Mouse (Mus musculus) limb, embryonic 14.5 days (tissue): ENCODE data around the gene Fan1. TPM values are rescaled to one million over a fixed set of nuclear protein-coding genes. Genes with fewer than 3 reads are reported as not detected.

Experiments
- ATAC-seq: fragments of 200-750 bp; cut with Nextera tagmentation; 2 replicates; pipeline ENCODE4 v1.8.0; 2017; ENCODE audit warnings: low read depth, moderate number of reproducible peaks, moderate TSS enrichment; ENCODE audit not compliant: low FRiP score
- DNase-seq: peaks from one replicate; pipeline ENCODE4 v3.0.0-alpha.2; 2015; ENCODE audit warnings: low spot score
- H3K27ac ChIP-seq: fragments of 300-500 bp; sonication (generic); replicated peaks from 2 replicates; pipeline ENCODE4 v1.5.1; 2014; ENCODE audit warnings: low read depth, mild to moderate bottlenecking, low read length, moderate library complexity, mixed read lengths
- H3K27me3 ChIP-seq: fragments of 300-500 bp; sonication (generic); 2 replicates; pipeline ENCODE4 v1.6.1; 2014; ENCODE audit warnings: low read length, mixed read lengths; ENCODE audit not compliant: control insufficient read depth, insufficient read depth
- H3K36me3 ChIP-seq: fragments of 300-500 bp; sonication (generic); 2 replicates; pipeline ENCODE4 v1.6.1; 2014; ENCODE audit warnings: mild to moderate bottlenecking, low read length, moderate library complexity, mixed read lengths; ENCODE audit not compliant: control insufficient read depth, insufficient read depth
- H3K4me1 ChIP-seq: fragments of 300-500 bp; sonication (generic); 2 replicates; pipeline ENCODE4 v1.6.1; 2014; ENCODE audit warnings: antibody characterized with exemption, low read length, mixed read lengths; ENCODE audit not compliant: control insufficient read depth, insufficient read depth
- H3K4me2 ChIP-seq: fragments of 300-500 bp; sonication (generic); replicated peaks from 2 replicates; pipeline ENCODE4 v1.6.1; 2014; ENCODE audit warnings: low read depth, mild to moderate bottlenecking, low read length, moderate library complexity; ENCODE audit not compliant: severe bottlenecking
- H3K4me3 ChIP-seq: fragments of 300-500 bp; sonication (generic); replicated peaks from 2 replicates; pipeline ENCODE4 v1.5.1; 2014; ENCODE audit warnings: low read length
- H3K9ac ChIP-seq: fragments of 300-500 bp; sonication (generic); 2 replicates; pipeline ENCODE4 v1.6.1; 2014; ENCODE audit warnings: mild to moderate bottlenecking, low read depth, low read length, moderate library complexity; ENCODE audit not compliant: severe bottlenecking
- H3K9me3 ChIP-seq: fragments of 300-500 bp; sonication (generic); 2 replicates; pipeline ENCODE4 v1.6.1; 2016; ENCODE audit warnings: low read length; ENCODE audit not compliant: control insufficient read depth
- POLR2A ChIP-seq: fragments of 200-500 bp; IDR thresholded peaks from 2 replicates; pipeline ENCODE4 v1.8.0; 2012; ENCODE audit warnings: inconsistent platforms, mild to moderate bottlenecking, moderate library complexity, borderline replicate concordance; ENCODE audit not compliant: insufficient read depth, insufficient read length; ENCODE audit errors: extremely low read depth
- WGBS: fragments of 180-500 bp; shearing (Covaris S2); extraction: QIAGEN DNeasy Blood & Tissue Kit; methylation state at CpG from one replicate; pipeline ENCODE4 v1.1.7; 2014; 5-methylcytosine and 5-hydroxymethylcytosine counted together
- polyA plus RNA-seq, 2 experiments: library from polyadenylated mRNA; depleted of rRNA in 1 of 2; stranded (reverse) in 1 of 2; unstranded in 1 of 2; fragments of >200 nt; fragmentation: Nextera tagmentation in 1 of 2; extraction: Ambion mirVana in 1 of 2; gene quantifications; 2 replicates each; pipeline versions ENCODE4 v1.2.1 to v1.2.3; 2012 to 2014

The Fan1 gene
- polyA plus RNA-seq, 2 experiments, result 4.7 to 5.1 TPM

DNA sequence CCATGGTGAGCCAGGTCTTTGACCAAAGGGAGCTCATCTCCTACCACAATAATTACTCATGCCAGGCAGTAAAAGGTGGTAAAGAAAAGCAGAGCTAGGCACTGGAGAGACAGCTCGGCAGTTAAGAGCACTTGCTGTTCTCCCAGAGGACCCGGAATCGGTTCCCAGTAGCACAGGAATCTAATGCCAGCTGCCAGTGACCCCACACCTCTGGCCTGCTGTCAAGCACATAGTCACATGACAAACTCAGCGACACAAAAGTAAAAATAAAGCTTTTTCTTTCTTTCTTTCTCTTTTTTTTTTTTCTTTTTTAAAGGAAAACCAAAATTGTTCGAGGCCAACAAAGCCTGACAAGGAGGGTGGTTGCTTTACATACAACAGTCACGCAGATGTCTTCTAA lies 4.1 kb downstream of the Fan1 start:
- Histone ChIP-seq H3K4me3 (no peak overlapping the region), H3K4me2 (no peak overlapping the region), H3K4me1 (peaks cover 5% of the 10 kb centered on the region; the same call in 1 of the 2 replicates), H3K9ac (no peak overlapping the region), H3K36me3 (peaks cover 52% of the 10 kb centered on the region), H3K27me3 (no peaks in the 10 kb centered on the region), H3K27ac (no peak overlapping the region), H3K9me3 (no peaks in the 10 kb centered on the region)
- 88% methylated on average over 6 of the region's 6 CpGs for WGBS
- DNase-seq, result no peak
- TF ChIP-seq POLR2A, result no peak
- no peak for ATAC-seq

DNA sequence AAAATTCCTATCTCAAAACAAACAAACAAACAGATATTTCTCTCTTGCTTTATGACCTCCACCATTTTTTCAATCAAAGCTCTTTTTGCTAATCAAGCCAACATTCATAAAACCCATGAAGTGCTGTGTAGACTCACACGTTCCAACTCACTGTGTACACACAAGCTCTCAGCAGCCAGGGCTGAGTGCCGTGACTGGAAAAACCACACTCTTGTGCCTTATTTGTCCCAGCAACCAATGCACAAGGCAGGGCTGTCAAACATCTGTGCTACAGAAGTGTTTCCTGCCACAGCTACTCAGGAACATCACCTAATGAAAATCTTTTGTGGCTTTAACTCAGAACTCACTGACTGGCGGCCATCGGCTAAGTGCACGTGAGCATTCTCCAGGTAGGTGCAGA lies 8.0 kb downstream of the Fan1 start:
- Histone ChIP-seq H3K27ac (no peak overlapping the region), H3K36me3 (peaks cover 86% of the 10 kb centered on the region), H3K9ac (no peak overlapping the region), H3K27me3 (no peaks in the 10 kb centered on the region), H3K4me2 (no peak overlapping the region), H3K4me1 (no peaks in the 10 kb centered on the region), H3K9me3 (no peaks in the 10 kb centered on the region), H3K4me3 (no peak overlapping the region)
- ATAC-seq (no peak), DNase-seq (no peak)
- no peak for TF ChIP-seq POLR2A
- 90% methylated on average over 5 of the region's 5 CpGs for WGBS

DNA sequence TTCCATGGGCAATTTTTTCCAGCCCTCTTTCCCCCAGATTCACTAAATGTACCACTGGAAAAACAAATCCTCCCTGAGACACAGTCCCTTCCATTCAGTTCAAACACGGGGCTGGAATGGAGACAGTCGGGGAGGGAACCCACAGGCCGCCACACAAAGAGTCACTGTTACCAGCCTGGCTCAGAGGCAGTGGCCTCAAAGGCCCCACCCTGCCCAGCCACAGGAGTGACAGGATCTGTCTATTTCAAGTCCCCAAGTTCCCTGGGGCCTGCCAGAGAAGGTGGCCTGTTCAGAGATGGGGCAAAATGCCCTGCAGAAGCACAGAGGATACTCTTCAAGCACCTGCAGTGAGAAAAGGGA lies 13.3 kb downstream of the Fan1 start:
- Histone ChIP-seq H3K27ac (peak overlapping the region; percentile 81), H3K9me3 (no peaks in the 10 kb centered on the region), H3K36me3 (peaks cover 82% of the 10 kb centered on the region), H3K4me2 (no peak overlapping the region), H3K4me3 (no peak overlapping the region), H3K27me3 (no peaks in the 10 kb centered on the region), H3K4me1 (0 out of 2 replicates have a peak, but pooled peaks cover 3% of the 10 kb centered on the region), H3K9ac (no peak overlapping the region)
- DNase-seq, result peak; percentile 23
- 76% methylated on average over 3 of the region's 3 CpGs for WGBS
- ATAC-seq, result peak; percentile 63; the same call in 1 of the 2 replicates
- no peak for TF ChIP-seq POLR2A

DNA sequence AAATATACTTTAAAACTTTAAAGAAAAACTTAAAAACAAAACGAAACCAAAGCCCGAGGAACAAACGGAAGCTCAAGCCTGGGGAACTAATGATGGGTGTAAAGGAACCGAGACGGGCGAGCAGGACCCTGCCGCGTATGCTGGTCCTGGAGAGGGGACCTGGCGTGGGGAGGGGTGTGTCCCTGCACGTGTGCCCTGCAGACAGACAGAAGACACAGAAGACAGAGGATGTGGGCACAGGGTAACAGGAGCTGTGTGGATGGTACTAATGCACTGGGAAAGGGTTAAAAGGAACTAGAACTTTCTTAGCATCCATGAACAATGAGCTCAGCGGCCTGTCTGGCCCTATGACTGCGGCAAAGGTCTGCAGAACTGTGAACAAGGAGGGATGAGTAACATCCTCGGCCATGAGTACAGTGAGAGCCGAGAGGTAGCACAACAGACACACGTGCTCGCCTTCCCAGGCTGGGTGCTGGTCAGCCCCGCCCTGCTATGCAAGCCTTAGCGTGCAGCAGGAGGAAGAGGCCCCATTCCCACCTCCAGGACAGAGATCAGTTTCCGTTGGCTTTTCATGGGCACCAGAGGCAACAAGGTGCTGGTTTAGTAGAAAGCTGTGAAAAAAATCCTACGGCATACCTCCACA lies 13.8 kb downstream of the Fan1 start:
- Histone ChIP-seq H3K36me3 (peaks cover 77% of the 10 kb centered on the region), H3K4me3 (no peak overlapping the region), H3K9ac (no peak overlapping the region), H3K27me3 (no peaks in the 10 kb centered on the region), H3K4me2 (no peak overlapping the region), H3K4me1 (0 out of 2 replicates have a peak, but pooled peaks cover 3% of the 10 kb centered on the region), H3K9me3 (no peaks in the 10 kb centered on the region), H3K27ac (peak overlapping the region; percentile 81)
- no peak for TF ChIP-seq POLR2A
- DNase-seq, result no peak
- ATAC-seq, result peak; percentile 65; the same call in 1 of the 2 replicates
- 75% methylated on average over 20 of the region's 20 CpGs for WGBS

DNA sequence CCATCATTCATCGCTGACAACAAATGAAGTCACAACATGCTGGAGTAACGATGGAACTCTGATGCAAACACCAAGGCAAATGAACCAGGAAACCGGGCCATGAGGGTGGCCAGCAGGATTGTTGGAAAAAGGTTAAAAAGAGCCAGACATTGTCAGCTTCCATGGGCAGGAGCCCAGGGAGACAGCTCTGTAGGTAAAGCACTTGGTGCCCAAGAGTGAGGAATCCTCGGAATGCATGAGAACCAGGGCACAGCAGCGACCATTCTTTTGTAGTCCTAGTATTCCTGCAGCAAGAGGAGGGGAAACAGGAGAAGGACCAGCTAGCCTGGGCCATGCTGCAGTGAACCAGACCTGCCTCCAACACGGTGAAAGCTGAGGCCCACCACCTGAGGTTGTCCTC lies 15.2 kb downstream of the Fan1 start:
- WGBS, result 79% methylated on average over 6 of the region's 6 CpGs
- H3K27ac ChIP-seq, result no peak overlapping the region
- no peak for TF ChIP-seq POLR2A
- ATAC-seq, result no peak
- H3K36me3 ChIP-seq, result peaks cover 78% of the 10 kb centered on the region
- H3K4me2 ChIP-seq, result no peak overlapping the region
- H3K4me1 ChIP-seq, result 0 out of 2 replicates have a peak, but pooled peaks cover 3% of the 10 kb centered on the region
- no peak for DNase-seq
- no peaks in the 10 kb centered on the region for H3K9me3 ChIP-seq
- H3K27me3 ChIP-seq, result no peaks in the 10 kb centered on the region
- no peak overlapping the region for H3K9ac ChIP-seq
- H3K4me3 ChIP-seq, result no peak overlapping the region

- TF ChIP-seq POLR2A, result no peak
- WGBS, result 93% methylated on average over 9 of the region's 9 CpGs
- DNase-seq, result no peak
Measured at GRCm38 (mm10) chr7:64357405-64357804, 16.5 kb downstream of the Fan1 start.

More at GRCm38 (mm10) chr7:64357405-64357804, 16.5 kb downstream of the Fan1 start:
- Histone ChIP-seq H3K9me3 (no peaks in the 10 kb centered on the region), H3K9ac (no peak overlapping the region), H3K4me2 (no peak overlapping the region), H3K27me3 (no peaks in the 10 kb centered on the region), H3K36me3 (peaks cover 78% of the 10 kb centered on the region), H3K27ac (no peak overlapping the region), H3K4me1 (0 out of 2 replicates have a peak, but pooled peaks cover 3% of the 10 kb centered on the region), H3K4me3 (no peak overlapping the region)
- ATAC-seq, result no peak
